Mouse (Mus musculus): ENCODE measurements around the gene Krtcap2.

Krtcap2 gene

DNA sequence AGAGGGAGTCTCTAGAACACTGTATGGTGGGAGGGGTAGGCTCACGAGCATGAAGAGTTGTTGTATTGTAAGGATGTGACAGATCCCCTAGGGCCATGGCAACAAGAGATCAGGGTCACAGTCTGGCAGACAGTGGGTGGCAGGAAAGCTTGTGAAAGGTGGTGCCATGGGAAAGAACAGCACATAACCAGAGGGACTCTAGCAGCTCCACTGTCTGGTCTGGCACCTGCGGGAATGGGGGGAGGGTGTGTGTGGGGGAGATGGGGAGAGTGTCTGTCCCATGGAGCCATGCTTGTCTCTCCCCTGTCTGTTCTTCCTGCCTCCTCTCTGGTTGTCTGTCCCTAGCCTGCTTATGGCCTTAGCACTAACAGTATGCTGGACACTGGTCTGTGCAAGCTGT lies 39.8 kb downstream of the Krtcap2 start:
- no peak for DNase-seq

DNA sequence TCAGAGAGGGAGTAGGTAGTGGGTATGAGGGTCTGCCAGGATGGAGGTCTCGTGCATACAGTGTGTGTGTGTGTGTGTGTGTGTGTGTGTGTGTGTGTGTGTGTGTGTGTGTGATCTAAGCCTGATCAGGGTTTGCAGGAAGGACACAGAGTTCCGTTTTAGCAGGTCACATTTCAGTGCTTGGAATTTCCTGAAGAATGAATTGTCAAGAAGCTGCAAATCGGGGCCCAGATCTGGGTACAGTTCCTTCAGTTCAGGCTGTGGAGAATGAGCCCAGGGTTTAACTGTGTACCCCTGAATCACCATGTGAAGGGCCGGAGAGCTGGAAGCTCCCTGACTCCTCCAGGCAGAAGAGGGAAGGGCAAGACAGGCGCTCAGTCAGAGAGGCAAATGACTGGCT lies 41.5 kb downstream of the Krtcap2 start:
- DNase-seq, result no peak

DNA sequence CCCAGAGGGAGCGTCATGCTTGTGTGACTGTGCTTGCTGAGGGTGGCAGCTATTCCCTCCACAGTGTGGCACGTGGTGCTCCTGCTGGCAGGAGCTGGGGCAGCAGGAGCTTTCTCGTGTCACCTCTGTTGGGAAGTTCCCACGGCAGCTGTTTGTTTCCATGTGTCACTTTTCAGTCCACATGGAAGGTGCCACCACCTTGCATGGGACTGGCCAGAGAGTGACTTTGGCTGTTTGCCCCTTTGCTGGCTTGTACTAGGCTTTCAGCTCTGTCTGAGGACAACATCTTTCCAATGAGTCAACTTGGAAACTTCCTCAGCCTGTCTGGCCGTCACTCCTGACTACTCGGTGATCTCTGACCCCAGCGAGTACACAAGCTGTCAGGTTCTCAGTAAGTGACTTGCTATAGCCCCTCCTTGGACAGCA lies 42.8 kb downstream of the Krtcap2 start:
- DNase-seq, result peak; percentile 70

DNA sequence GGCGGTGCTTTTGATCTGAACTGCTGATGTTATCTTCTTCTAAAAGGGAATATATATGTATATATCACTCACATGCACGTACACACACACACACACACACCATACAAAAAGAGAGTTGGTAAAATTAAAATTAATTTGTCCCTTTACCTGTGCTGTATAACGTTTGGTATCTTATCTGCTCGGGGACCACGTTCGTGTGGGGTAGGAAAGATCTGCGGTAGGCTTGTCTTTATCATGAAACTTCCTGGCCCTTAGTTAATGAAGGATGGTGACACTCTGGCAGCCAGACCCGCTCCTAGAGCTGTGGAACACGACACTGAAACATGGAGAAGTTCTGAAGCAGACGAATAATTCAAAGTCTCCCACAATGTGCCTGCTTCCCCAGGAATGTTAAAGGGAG lies 46.1 kb downstream of the Krtcap2 start:
- DNase-seq, result no peak

- no peak for DNase-seq
Observed at GRCm38 (mm10) chr3:89292303-89292702, 46.5 kb downstream of the Krtcap2 start.

DNA sequence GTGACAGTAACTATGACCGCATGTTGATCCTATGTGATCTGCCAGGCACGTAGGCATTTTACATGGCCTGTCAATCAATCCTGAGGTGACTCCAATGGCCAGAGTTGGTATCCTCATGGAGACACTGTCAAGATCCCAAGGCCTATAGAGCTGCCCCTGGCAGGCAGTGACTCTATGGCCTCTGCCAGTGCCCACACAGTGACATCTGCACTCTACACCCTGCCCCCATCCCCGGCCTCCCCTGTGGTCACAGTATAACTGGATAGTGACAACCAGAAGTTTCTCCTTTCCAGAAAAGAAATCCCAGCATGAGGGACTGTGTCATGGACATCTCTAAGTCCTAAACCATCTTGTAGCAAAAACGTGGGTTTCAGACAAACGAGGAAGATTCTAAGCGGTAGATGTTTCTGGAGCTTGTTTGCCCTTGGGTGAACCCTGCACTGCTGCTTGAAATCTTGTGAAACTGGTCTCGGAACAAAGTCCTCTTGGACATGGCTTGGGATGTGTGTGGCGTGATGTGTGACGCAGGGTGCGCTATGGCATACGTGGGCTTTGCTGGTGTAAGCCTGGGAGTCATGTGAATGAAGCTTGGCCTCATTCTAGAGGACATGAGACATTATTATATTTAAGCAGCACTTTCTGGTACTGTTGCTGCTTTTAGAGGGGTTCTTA lies 47.6 kb downstream of the Krtcap2 start:
- DNase-seq, result peak; percentile 78

DNA sequence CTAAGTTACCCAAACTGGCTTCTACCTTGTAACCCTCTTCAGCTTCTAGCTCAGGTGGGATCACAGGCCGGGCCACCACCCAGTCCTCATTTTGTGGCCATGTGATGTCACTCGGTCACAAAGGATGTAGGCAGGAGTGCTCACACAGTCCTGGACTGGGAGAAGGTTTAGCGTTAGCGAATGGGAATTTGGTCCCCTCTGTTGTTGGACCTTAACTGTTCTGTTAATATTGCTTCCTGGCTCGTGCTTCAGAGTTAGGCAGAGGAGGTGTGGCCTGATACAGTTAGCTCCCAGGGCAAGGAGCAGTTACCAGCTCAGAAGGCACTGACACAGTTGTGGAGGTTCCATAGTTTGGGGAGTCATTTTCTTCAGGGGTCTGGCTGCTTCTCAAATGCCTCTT lies 48.4 kb downstream of the Krtcap2 start:
- peak; percentile 73 for DNase-seq

DNA sequence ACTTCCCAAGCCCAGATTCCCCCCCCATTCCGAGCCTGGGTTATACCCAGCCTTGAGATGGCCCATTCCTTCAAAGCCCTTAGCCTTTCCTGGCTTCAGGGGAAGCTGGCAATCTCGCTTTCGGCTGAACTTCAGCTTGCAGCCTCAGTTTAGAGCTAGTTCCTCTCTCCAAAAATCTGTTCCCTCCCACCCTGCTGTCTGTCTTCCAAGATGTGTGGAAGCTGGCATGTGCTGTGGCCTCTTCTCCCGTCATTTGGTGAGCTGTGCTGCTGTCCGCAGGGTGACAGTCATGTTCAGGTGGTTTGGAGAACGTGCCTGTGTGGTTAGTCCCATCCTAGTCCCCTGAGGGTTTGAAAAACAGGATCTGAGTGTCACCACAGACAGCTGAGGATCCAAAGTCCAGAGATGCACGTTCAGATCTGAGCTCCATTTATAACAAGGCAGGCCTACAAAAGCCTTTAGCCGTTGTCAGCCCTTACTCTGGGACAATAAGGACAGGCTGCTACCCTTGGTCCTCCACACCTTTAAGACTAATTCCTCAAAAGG lies 50.0 kb downstream of the Krtcap2 start:
- no peak for DNase-seq

DNA sequence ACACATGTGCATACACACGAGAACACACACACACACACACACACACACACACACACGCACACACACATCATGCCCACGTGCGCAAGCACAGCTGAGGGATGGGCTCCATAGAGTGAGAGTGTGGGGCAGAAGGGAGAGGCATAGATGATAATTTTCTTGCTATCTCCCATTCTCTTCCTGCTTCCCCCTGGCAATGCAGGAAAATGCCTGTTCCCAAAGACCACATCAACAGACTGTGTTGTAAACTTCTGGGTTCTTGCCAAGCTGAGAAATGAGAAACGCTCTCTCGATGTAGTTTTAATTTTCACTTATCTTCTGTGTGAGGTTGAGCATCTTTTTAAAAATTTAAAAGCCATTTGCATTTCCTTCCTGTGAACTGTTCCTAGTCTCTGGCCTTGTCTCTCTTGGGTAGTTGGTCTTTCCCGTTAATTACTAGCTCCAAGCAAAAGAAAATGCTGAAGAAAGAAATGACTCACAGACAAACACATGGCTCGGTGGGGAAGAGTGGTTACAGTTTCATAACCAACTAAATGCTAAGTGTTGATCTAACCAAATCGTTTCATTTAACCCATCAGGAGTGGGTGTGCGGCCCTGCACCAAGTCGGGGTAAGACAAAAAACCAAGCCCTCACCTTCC lies 51.1 kb downstream of the Krtcap2 start:
- no peak for DNase-seq

DNA sequence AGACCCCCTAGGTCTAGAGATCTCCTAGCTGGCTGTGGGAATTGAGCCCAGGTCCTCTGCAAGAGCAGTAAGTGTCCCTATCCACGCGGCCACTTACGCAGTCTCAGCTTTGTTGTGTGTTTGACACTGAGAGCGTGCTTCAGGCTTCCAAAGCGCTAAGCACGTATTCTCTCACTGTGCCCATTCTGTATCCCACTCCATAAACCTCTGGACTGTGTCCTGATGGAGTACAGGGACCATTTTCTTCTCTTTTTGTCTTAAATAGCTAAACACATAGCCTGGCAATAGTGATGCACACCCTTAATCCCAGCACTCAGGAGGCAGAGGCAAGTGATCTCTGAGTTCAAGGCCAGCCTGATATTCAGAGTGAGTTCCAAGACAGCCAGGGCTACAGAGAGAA lies 53.1 kb downstream of the Krtcap2 start:
- no peak for DNase-seq

DNA sequence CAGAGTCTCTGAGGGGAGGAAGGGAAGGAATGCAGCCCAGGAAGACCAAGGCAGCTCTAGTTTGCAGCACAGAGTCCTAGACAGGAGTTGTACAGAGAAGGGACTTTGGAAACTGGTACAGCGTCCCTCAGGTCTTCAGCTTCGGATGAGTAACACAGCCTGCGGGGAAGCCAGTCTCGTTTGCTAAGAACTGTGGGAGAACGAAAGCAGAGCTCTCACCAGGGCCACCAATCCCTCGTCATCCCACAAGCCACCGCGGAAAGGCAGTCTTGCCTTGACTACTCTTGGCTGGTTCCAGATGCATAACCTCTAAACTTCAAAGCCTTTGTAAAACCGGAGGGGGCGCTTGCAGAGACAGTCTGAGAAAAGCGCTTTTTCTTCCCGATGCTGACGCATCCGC lies 53.7 kb downstream of the Krtcap2 start:
- peak; percentile 56 for DNase-seq

Measured in kidney, adult 11 months (tissue).